Mouse (Mus musculus) neural tube, embryonic 13.5 days (tissue): ENCODE measurements around the gene Mocs2. TPM values are rescaled to one million over a fixed set of nuclear protein-coding genes. Genes with fewer than 3 reads are reported as not detected.
A peak's percentile ranks its signal among the peaks of the same experiment; 100 is the strongest.

Experiments
- ATAC-seq: fragments of 200-750 bp; cut with Nextera tagmentation; 2 replicates; pipeline ENCODE4 v1.8.0; 2017; ENCODE audit warnings: low read depth, mild to moderate bottlenecking, moderate TSS enrichment, moderate library complexity
- H3K27ac ChIP-seq: fragments of 300-500 bp; sonication (generic); replicated peaks from 2 replicates; pipeline ENCODE4 v1.5.1; 2015; ENCODE audit warnings: moderate library complexity, mild to moderate bottlenecking, inconsistent platforms
- H3K27me3 ChIP-seq: fragments of 300-500 bp; sonication (generic); 2 replicates; pipeline ENCODE4 v1.6.1; 2015; ENCODE audit warnings: mild to moderate bottlenecking, inconsistent platforms
- H3K36me3 ChIP-seq: fragments of 300-500 bp; sonication (generic); 2 replicates; pipeline ENCODE4 v1.6.1; 2015; ENCODE audit warnings: mild to moderate bottlenecking, inconsistent platforms
- H3K4me1 ChIP-seq: fragments of 300-500 bp; sonication (generic); replicated peaks from 2 replicates; pipeline ENCODE4 v1.6.1; 2015; ENCODE audit warnings: inconsistent platforms
- H3K4me2 ChIP-seq: fragments of 300-500 bp; sonication (generic); 2 replicates; pipeline ENCODE4 v1.6.1; 2015; ENCODE audit warnings: inconsistent platforms, mild to moderate bottlenecking, moderate library complexity
- H3K4me3 ChIP-seq: fragments of 300-500 bp; sonication (generic); 2 replicates; pipeline ENCODE4 v1.5.1; 2015; ENCODE audit warnings: mild to moderate bottlenecking, inconsistent platforms
- H3K9ac ChIP-seq: fragments of 300-500 bp; sonication (generic); 2 replicates; pipeline ENCODE4 v1.6.1; 2015; ENCODE audit warnings: moderate library complexity, mild to moderate bottlenecking, inconsistent platforms
- H3K9me3 ChIP-seq: fragments of 300-500 bp; sonication (generic); 2 replicates; pipeline ENCODE4 v1.6.1; 2016; ENCODE audit warnings: inconsistent platforms
- WGBS: fragments of 180-500 bp; shearing (Covaris S2); methylation state at CpG from one replicate; pipeline ENCODE4 v1.1.7; 2015; 5-methylcytosine and 5-hydroxymethylcytosine counted together
- polyA plus RNA-seq: library from polyadenylated mRNA; unstranded; fragments of >200 nt; fragmentation: Nextera tagmentation; extraction: Ambion mirVana; gene quantifications from 2 replicates; pipeline ENCODE4 v1.2.1, GENCODE M21; 2015

The Mocs2 gene
- polyA plus RNA-seq, 1 experiment from 2014 or later, result 131 TPM

- Histone ChIP-seq H3K27ac (no peak overlapping the region), H3K36me3 (peaks cover 16% of the 10 kb centered on the region), H3K4me1 (peaks cover 24% of the 10 kb centered on the region), H3K9ac (no peak overlapping the region), H3K9me3 (no peaks in the 10 kb centered on the region), H3K27me3 (no peaks in the 10 kb centered on the region), H3K4me3 (no peak overlapping the region), H3K4me2 (no peak overlapping the region)
- 53% methylated on average over 2 of the region's 2 CpGs for WGBS
- no peak for ATAC-seq
Observed at GRCm38 (mm10) chr13:114834580-114834979, 16.5 kb downstream of the Mocs2 start.

DNA sequence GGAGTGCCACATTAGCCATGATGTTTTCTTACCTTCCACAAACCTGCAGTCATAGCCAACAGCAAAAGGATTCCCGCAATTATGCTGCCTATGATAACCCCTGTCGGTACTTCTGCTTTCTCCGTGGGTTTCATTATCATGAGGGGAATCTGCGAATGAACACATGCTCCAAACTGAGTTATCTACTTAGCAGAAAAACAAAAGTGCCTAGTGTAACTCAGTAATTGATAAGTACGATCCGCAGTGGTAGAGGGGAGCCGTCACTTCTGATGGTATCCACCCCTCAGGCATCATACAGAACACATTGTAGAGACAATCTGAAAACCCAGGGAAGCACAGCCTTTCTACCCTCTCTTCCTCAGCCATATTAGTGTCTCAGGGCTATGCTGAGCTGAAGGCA, 19.0 kb downstream of the Mocs2 start:
- Histone ChIP-seq H3K36me3 (0 out of 2 replicates have a peak, but pooled peaks cover 4% of the 10 kb centered on the region), H3K4me1 (peaks cover 28% of the 10 kb centered on the region), H3K4me2 (no peak overlapping the region), H3K9me3 (no peaks in the 10 kb centered on the region), H3K9ac (no peak overlapping the region), H3K27me3 (no peaks in the 10 kb centered on the region), H3K27ac (peak overlapping the region; percentile 38; the same call in 1 of the 2 replicates), H3K4me3 (no peak overlapping the region)
- WGBS, result 84% methylated on average over 7 of the region's 7 CpGs
- no peak for ATAC-seq

- no peak overlapping the region for H3K4me3 ChIP-seq
- ATAC-seq, result peak; percentile 84
- no peaks in the 10 kb centered on the region for H3K27me3 ChIP-seq
- no peaks in the 10 kb centered on the region for H3K9me3 ChIP-seq
- peaks cover 28% of the 10 kb centered on the region for H3K4me1 ChIP-seq
- H3K4me2 ChIP-seq, result no peak overlapping the region
- H3K27ac ChIP-seq, result peak overlapping the region; percentile 75
- H3K9ac ChIP-seq, result no peak overlapping the region
- 27% methylated on average over 5 of the region's 5 CpGs for WGBS
- H3K36me3 ChIP-seq, result 0 out of 2 replicates have a peak, but pooled peaks cover 4% of the 10 kb centered on the region
Observed at GRCm38 (mm10) chr13:114838535-114838990, 20.5 kb downstream of the Mocs2 start.

DNA sequence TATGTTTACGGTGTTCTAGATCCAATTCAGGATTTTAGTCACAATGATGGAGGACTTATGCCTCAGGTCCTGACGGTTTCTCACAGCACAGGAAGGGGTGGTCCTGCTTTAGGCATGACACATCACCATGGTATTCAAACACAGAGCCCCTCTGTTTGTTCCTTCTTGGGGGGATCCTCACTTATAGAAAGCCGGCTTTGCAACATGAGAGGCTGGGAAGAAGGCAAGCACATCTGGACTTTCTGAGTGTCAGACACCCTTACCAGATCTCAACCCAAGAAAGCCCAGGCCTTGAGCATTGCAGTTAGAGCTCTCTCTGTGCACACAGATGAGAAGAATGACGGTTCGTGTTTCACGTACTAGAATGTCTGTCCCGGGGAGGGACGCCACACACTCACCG, 21.1 kb downstream of the Mocs2 start:
- Histone ChIP-seq H3K4me2 (no peak overlapping the region), H3K4me3 (no peak overlapping the region), H3K36me3 (0 out of 2 replicates have a peak, but pooled peaks cover 4% of the 10 kb centered on the region), H3K4me1 (peaks cover 28% of the 10 kb centered on the region), H3K27ac (peak overlapping the region; percentile 75), H3K9me3 (no peaks in the 10 kb centered on the region), H3K9ac (no peak overlapping the region), H3K27me3 (no peaks in the 10 kb centered on the region)
- peak; percentile 60 for ATAC-seq
- WGBS, result 67% methylated on average over 9 of the region's 9 CpGs

DNA sequence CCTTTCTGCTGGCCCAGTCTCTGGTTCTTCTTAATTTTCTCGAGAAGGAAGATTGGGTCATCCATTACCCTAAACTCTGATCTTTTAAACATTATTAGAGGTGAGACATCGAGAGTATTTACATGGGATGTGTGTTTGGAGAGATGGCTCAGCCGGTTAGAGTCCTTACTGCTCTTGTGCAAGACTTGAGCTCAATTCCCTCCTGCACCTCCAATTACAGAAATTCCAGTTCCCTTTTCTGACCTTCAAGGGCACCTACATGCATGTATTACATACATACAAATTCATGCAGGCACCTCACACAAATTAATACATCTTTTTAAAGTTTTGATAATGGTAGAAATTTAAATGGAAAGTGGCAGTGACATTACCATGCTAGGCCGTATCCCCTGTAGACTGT, 22.5 kb downstream of the Mocs2 start:
- H3K9me3 ChIP-seq, result no peaks in the 10 kb centered on the region
- no peaks in the 10 kb centered on the region for H3K27me3 ChIP-seq
- no peak overlapping the region for H3K9ac ChIP-seq
- peaks cover 28% of the 10 kb centered on the region for H3K4me1 ChIP-seq
- H3K27ac ChIP-seq, result no peak overlapping the region
- WGBS, result 89% methylated on average over 4 of the region's 4 CpGs
- 0 out of 2 replicates have a peak, but pooled peaks cover 4% of the 10 kb centered on the region for H3K36me3 ChIP-seq
- no peak overlapping the region for H3K4me3 ChIP-seq
- no peak overlapping the region for H3K4me2 ChIP-seq
- no peak for ATAC-seq

DNA sequence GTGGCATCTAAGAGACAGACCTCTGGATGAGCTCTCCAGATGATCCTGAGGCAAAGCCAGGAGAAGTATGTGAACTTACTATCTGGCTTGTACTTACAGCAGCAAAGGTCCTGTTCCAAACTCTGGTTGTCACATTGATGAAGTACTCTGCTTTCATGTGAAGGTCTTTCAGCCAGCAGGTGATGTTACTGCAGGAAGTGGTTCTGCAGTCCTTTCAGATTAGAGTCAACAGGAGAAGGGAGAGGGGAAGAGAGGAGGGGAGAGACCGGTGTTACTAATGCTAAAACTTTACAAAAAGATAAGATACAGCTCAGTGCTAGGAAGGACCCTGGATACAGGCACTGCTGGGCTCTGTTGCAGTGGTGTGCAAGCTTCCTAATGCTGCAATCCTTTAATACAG, 25.3 kb downstream of the Mocs2 start:
- Histone ChIP-seq H3K9ac (no peak overlapping the region), H3K4me2 (no peak overlapping the region), H3K27ac (no peak overlapping the region), H3K4me1 (peaks cover 16% of the 10 kb centered on the region), H3K9me3 (no peaks in the 10 kb centered on the region), H3K27me3 (no peaks in the 10 kb centered on the region), H3K36me3 (no peaks in the 10 kb centered on the region), H3K4me3 (no peak overlapping the region)
- no peak for ATAC-seq
- 76% methylated on average over 1 of the region's 1 CpGs for WGBS

DNA sequence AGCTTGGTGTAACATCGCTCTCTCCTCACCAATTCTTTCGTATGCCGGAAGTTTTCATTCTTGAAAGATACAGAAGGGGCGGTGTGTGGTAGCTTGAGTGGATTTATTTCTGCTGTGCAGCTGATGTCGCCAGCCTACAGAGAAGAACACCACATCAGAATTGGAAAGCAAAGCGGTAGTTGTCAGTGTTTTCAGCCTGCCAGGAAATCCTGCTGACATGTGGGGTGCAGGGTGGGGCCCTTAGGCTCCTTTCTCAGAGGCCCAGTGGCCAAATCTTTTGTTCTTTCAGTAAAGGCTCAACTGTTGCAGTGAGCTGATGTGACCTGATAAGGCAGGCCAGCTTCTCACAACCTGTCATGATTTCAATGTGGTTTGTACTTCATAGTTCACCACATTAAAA, 27.8 kb downstream of the Mocs2 start:
- Histone ChIP-seq H3K4me3 (no peak overlapping the region), H3K9ac (no peak overlapping the region), H3K27me3 (no peaks in the 10 kb centered on the region), H3K36me3 (no peaks in the 10 kb centered on the region), H3K27ac (no peak overlapping the region), H3K9me3 (no peaks in the 10 kb centered on the region), H3K4me1 (0 out of 2 replicates have a peak, but pooled peaks cover 2% of the 10 kb centered on the region), H3K4me2 (no peak overlapping the region)
- no peak for ATAC-seq
- WGBS, result 90% methylated on average over 6 of the region's 6 CpGs

DNA sequence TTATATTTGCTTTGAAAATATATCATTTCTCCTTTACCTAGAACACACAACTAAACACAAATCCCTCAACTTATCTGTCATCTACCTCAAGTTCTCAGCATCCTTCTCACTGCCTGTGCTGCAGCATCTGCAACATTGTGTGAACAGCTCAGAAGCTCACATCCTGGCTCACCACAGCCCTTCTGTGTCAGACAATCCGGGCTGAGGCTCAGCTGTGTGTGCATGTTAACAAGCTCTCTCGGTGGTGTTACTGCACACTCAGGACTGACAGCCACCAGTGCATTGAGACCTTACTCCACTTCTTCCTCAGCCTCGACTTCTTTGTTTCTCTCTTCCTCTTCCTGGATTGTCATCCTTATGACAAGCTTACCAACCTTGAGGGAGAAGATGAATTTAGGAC, 30.9 kb downstream of the Mocs2 start:
- H3K9ac ChIP-seq, result no peak overlapping the region
- no peak overlapping the region for H3K4me3 ChIP-seq
- no peak overlapping the region for H3K27ac ChIP-seq
- H3K9me3 ChIP-seq, result no peaks in the 10 kb centered on the region
- no peak for ATAC-seq
- no peak overlapping the region for H3K4me2 ChIP-seq
- no peaks in the 10 kb centered on the region for H3K36me3 ChIP-seq
- no peaks in the 10 kb centered on the region for H3K4me1 ChIP-seq
- WGBS, result 74% methylated on average over 3 of the region's 3 CpGs
- H3K27me3 ChIP-seq, result no peaks in the 10 kb centered on the region

GRCm38 (mm10) chr13:114852264-114853111, 34.5 kb downstream of the Mocs2 start:
- H3K27me3 ChIP-seq, result no peaks in the 10 kb centered on the region
- H3K9me3 ChIP-seq, result no peaks in the 10 kb centered on the region
- ATAC-seq, result no peak
- H3K4me1 ChIP-seq, result peaks cover 6% of the 10 kb centered on the region
- no peak overlapping the region for H3K4me2 ChIP-seq
- H3K27ac ChIP-seq, result no peak overlapping the region
- no peaks in the 10 kb centered on the region for H3K36me3 ChIP-seq
- H3K9ac ChIP-seq, result no peak overlapping the region
- H3K4me3 ChIP-seq, result no peak overlapping the region
- WGBS, result 42% methylated on average over 6 of the region's 6 CpGs

DNA sequence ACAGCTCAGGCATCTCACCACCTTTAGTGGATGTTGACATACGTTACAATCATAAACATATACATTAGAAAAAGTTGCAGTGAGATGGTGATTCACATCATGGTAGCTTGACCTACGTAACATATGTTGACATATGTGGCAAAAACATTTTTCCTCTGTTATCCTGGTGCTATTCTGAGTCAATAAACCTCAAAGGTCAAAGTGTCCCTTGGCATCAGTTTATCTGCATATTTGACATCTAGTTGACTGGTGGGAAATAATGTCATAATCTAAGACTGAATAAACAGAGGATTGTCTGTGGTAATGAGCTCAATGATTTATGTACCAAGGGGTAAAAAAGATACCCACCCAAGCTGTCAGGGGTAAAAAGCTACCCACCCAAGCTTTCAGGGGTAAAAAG, 35.1 kb downstream of the Mocs2 start:
- Histone ChIP-seq H3K27me3 (no peaks in the 10 kb centered on the region), H3K4me2 (no peak overlapping the region), H3K4me1 (peaks cover 6% of the 10 kb centered on the region), H3K9ac (no peak overlapping the region), H3K4me3 (no peak overlapping the region), H3K9me3 (no peaks in the 10 kb centered on the region), H3K36me3 (no peaks in the 10 kb centered on the region), H3K27ac (no peak overlapping the region)
- 93% methylated on average over 2 of the region's 2 CpGs for WGBS
- ATAC-seq, result no peak

- H3K4me1 ChIP-seq, result peaks cover 6% of the 10 kb centered on the region
- no peaks in the 10 kb centered on the region for H3K36me3 ChIP-seq
- H3K9me3 ChIP-seq, result no peaks in the 10 kb centered on the region
- no peak overlapping the region for H3K4me3 ChIP-seq
- no peak overlapping the region for H3K4me2 ChIP-seq
- no peaks in the 10 kb centered on the region for H3K27me3 ChIP-seq
- no peak overlapping the region for H3K9ac ChIP-seq
- WGBS, result 88% methylated on average over 6 of the region's 6 CpGs
- H3K27ac ChIP-seq, result no peak overlapping the region
- ATAC-seq, result no peak
Observed at GRCm38 (mm10) chr13:114854023-114854422, 36.0 kb downstream of the Mocs2 start.

DNA sequence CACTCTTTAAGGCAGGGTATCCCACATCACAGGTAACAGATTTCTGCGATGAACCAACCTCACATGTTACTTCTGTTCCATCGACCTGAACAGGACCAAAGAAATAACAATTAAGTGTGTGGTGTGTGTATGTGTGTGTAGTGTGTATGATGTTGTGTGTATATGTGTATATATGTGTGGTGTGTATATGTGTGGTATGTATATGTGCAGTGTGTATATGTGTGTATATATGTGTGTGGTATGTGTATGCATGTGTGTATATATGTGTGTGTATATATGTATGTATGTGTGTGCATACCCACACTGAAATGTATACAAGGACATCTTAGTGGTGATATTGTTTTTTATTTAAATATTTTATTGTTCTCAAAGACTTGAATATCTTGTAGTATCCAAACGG, 36.4 kb downstream of the Mocs2 start:
- H3K27ac ChIP-seq, result no peak overlapping the region
- WGBS, result 95% methylated on average over 3 of the region's 3 CpGs
- H3K4me1 ChIP-seq, result peaks cover 6% of the 10 kb centered on the region

More for the DNA sequence above, 36.4 kb downstream of the Mocs2 start:
- Histone ChIP-seq H3K27me3 (no peaks in the 10 kb centered on the region), H3K4me3 (no peak overlapping the region), H3K4me2 (no peak overlapping the region), H3K9me3 (no peaks in the 10 kb centered on the region), H3K36me3 (no peaks in the 10 kb centered on the region), H3K9ac (no peak overlapping the region)
- ATAC-seq, result no peak
